Mouse (Mus musculus) CH12.LX (cell line): ENCODE measurements around the gene Ttc30a1. TPM values are rescaled to one million over a fixed set of nuclear protein-coding genes. Genes with fewer than 3 reads are reported as not detected.

ENCODE experiments used
- DNase-seq: peaks from one replicate; pipeline ENCODE4 v3.0.0-alpha.2; 2013; ENCODE audit errors: extremely low read depth
- H3K27ac ChIP-seq: 2 replicates; pipeline ENCODE4 v1.5.1; 2012; ENCODE audit warnings: low read depth, mild to moderate bottlenecking, control low read depth, moderate library complexity; ENCODE audit not compliant: insufficient read depth
- H3K27me3 ChIP-seq: replicated peaks from 2 replicates; pipeline ENCODE3; 2012; ENCODE audit warnings: inconsistent platforms
- H3K36me3 ChIP-seq, 2 experiments: replicated peaks in 1 of 2; 2 replicates each; pipeline versions ENCODE3 to v1.6.1; 2012; ENCODE audit warnings: inconsistent platforms in 1 of 2, low read length in 1 of 2, mild to moderate bottlenecking in 1 of 2, mixed read lengths in 1 of 2, moderate library complexity in 1 of 2; ENCODE audit not compliant: control insufficient read depth in 1 of 2, insufficient read depth in 1 of 2
- H3K4me1 ChIP-seq, 2 experiments: 2 replicates each; pipeline ENCODE4 v1.6.1; 2012; ENCODE audit warnings: inconsistent platforms in 1 of 2, moderate library complexity in 1 of 2; ENCODE audit not compliant: insufficient read depth in 2 of 2, control insufficient read depth in 1 of 2
- H3K4me2 ChIP-seq: 2 replicates; pipeline ENCODE4 v1.6.1; 2012; ENCODE audit warnings: low read depth, mild to moderate bottlenecking, control low read depth; ENCODE audit not compliant: poor library complexity, insufficient read depth, severe bottlenecking
- H3K4me3 ChIP-seq, 3 experiments: fragments of 150-350 bp in 1 of 3; sonication (generic) in 1 of 3; replicated peaks in 1 of 3; 2 replicates each; pipeline versions ENCODE3 to v1.5.1; 2011 to 2012; ENCODE audit warnings: low read depth in 2 of 3, low read length in 2 of 3, mild to moderate bottlenecking in 2 of 3, moderate library complexity in 2 of 3, control low read depth in 1 of 3, improper control_type of control experiment in 1 of 3, inconsistent platforms in 1 of 3, mixed read lengths in 1 of 3; ENCODE audit not compliant: poor library complexity in 1 of 3
- H3K79me2 ChIP-seq: replicated peaks from 2 replicates; pipeline ENCODE4 v1.6.1; 2012; ENCODE audit warnings: mild to moderate bottlenecking, moderate library complexity; ENCODE audit not compliant: control insufficient read depth, poor library complexity, insufficient read depth, severe bottlenecking; ENCODE audit errors: extremely low read depth
- H3K9ac ChIP-seq: 2 replicates; pipeline ENCODE4 v1.6.1; 2012; ENCODE audit warnings: low read depth, mild to moderate bottlenecking, control low read depth, moderate library complexity; ENCODE audit not compliant: insufficient read depth
- H3K9me3 ChIP-seq: replicated peaks from 2 replicates; pipeline ENCODE3; 2012; ENCODE audit warnings: low read length, inconsistent platforms, mixed read lengths
- CTCF ChIP-seq, 2 experiments: IDR thresholded peaks in 1 of 2; conservative IDR thresholded peaks in 1 of 2; 2 replicates each; pipeline ENCODE4 v1.5.1; 2011 to 2012; ENCODE audit warnings: low read depth in 2 of 2, low read length in 2 of 2, improper control_type of control experiment in 1 of 2, inconsistent platforms in 1 of 2, mild to moderate bottlenecking in 1 of 2, moderate library complexity in 1 of 2
- EP300 ChIP-seq: IDR thresholded peaks from 2 replicates; pipeline ENCODE4 v1.6.1; 2011; ENCODE audit warnings: low read length, improper control_type of control experiment
- GABPA ChIP-seq: IDR thresholded peaks from 2 replicates; pipeline ENCODE4 v1.6.1; 2012; ENCODE audit warnings: low read depth, low read length, improper control_type of control experiment, inconsistent platforms; ENCODE audit not compliant: insufficient replicate concordance
- HCFC1 ChIP-seq: IDR thresholded peaks from 2 replicates; pipeline ENCODE4 v1.6.1; 2012; ENCODE audit warnings: low read depth, mild to moderate bottlenecking, inconsistent platforms, low read length, improper control_type of control experiment
- IRF4 ChIP-seq: IDR thresholded peaks from 2 replicates; pipeline ENCODE4 v1.6.1; 2014; ENCODE audit warnings: low read depth, mild to moderate bottlenecking, inconsistent platforms, low read length, improper control_type of control experiment
- JUND ChIP-seq: conservative IDR thresholded peaks from 2 replicates; pipeline ENCODE4 v1.6.1; 2011; ENCODE audit warnings: low read depth, low read length, improper control_type of control experiment
- KAT2A ChIP-seq: IDR thresholded peaks from 2 replicates; pipeline ENCODE4 v1.6.1; 2012; ENCODE audit warnings: low read length, improper control_type of control experiment, inconsistent platforms; ENCODE audit not compliant: insufficient replicate concordance
- MAX ChIP-seq: IDR thresholded peaks from 2 replicates; pipeline ENCODE4 v1.6.1; 2011; ENCODE audit warnings: low read length, improper control_type of control experiment
- NELFE ChIP-seq: IDR thresholded peaks from 2 replicates; pipeline ENCODE4 v1.6.1; 2011; ENCODE audit warnings: low read depth, low read length, improper control_type of control experiment
- NRF1 ChIP-seq: IDR thresholded peaks from 2 replicates; pipeline ENCODE4 v1.6.1; 2014; ENCODE audit warnings: low read depth, mild to moderate bottlenecking, inconsistent platforms, low read length, improper control_type of control experiment, moderate library complexity
- RAD21 ChIP-seq: IDR thresholded peaks from 2 replicates; pipeline ENCODE4 v1.6.1; 2011; ENCODE audit warnings: low read depth, mild to moderate bottlenecking, low read length, improper control_type of control experiment, moderate library complexity
- SIN3A ChIP-seq: IDR thresholded peaks from 2 replicates; pipeline ENCODE4 v1.6.1; 2012; ENCODE audit warnings: low read length, improper control_type of control experiment, inconsistent platforms
- USF1 ChIP-seq: IDR thresholded peaks from 2 replicates; pipeline ENCODE4 v1.6.1; 2014; ENCODE audit warnings: low read depth, mild to moderate bottlenecking, inconsistent platforms, low read length, improper control_type of control experiment
- ZNF384 ChIP-seq: IDR thresholded peaks from 2 replicates; pipeline ENCODE4 v1.6.1; 2012; ENCODE audit warnings: low read depth, low read length, improper control_type of control experiment, inconsistent platforms
- dilution Hi-C: fragments of 300-500 bp; cut with MboI; formaldehyde crosslinking; loops from 2 replicates; pipeline ENCODE4 v1.14.3; 2020; ENCODE audit warnings: low sequenced_read_pairs; ENCODE audit not compliant: extremely low pct_unique_long_range_greater_than_20kb, extremely low pct_ligation_motif_present
- in situ Hi-C: fragments of 300-500 bp; cut with MboI; formaldehyde crosslinking; loops from 3 replicates; pipeline ENCODE4 v1.14.3; 2019; ENCODE audit warnings: low sequenced_read_pairs, low pct_ligation_motif_present, low pct_unique_long_range_greater_than_20kb, mixed read lengths
- polyA plus RNA-seq: library from polyadenylated mRNA; unstranded; fragments of >175 nt; gene quantifications from 2 replicates; pipeline ENCODE4 v1.2.1, GENCODE M21; 2012; ENCODE audit warnings: low read depth; ENCODE audit not compliant: insufficient read length
- total RNA-seq, 2 experiments: library from RNA; depleted of rRNA; stranded (reverse); fragments of 300-350 nt in 1 of 2; fragments of >200 nt in 1 of 2; gene quantifications; 2 replicates each; pipeline ENCODE4 v1.2.3; 2012 to 2014

Gene Ttc30a1
- total and polyA plus RNA-seq, 3 experiments: not detected

DNA sequence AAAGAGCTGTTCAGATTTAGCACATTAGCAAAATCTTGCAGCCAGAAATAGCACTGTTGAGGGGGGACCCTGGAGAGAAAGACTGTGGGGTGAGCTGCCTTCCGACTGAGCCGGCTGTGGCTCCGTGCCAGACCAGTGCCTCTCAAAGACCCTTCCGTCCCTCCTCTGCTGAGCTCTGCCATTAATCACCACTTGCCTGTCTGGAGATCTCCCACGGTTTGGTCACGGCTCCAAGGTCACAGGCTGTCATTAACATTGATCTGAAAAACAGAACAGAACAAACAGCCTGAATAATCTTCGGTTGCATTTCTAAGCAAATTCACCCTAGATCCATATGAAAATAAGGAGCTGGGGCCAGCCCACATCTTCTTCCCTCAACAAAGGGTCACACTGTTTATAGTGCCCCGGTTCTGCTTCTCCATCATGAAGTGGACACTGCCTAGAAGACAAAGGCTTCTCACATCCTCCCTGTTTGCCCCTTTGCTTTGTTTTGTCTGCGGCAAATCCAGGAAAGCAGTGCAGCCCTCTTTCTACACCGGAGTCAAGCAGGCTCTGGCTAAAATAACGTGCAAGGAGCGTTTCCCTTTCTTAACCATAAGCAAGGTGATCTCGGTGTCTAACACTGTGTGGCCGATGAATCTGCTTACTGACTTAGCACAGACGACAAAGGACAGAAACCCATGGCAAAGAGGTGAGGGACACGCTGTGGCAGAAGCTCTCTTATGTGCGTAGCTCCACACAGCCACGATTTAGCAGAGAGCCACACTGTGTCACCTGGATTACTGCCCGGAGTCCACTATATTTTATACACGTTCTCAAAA is 47.5 kb upstream of the Ttc30a1 start:
- no peak for DNase-seq
- dilution Hi-C loops: no loop called here
- no peak overlapping the region for H3K4me2 ChIP-seq
- no peak overlapping the region for H3K4me3 ChIP-seq
- H3K9ac ChIP-seq: no peak overlapping the region
- H3K27ac ChIP-seq: no peak overlapping the region
- peaks cover 0 to 2% of the 10 kb centered on the region in 2 experiments; a peak in 1 of 4 replicates for H3K4me1 ChIP-seq
- H3K79me2 ChIP-seq: no peaks in the 10 kb centered on the region
- no peaks in the 10 kb centered on the region for H3K27me3 ChIP-seq
- H3K36me3 ChIP-seq: no peaks in the 10 kb centered on the region
- in situ Hi-C loops: no loop called here
- TF ChIP-seq KAT2A: no peak
- no peak for TF ChIP-seq CTCF (conservative IDR thresholded peaks at IDR 0.05 in 1 of 2, IDR thresholded peaks at IDR 0.05 in 1 of 2; ENCODE audit: low read depth in 2 of 2, low read length in 2 of 2)
- no peak for TF ChIP-seq JUND
- no peaks in the 10 kb centered on the region for H3K9me3 ChIP-seq

DNA sequence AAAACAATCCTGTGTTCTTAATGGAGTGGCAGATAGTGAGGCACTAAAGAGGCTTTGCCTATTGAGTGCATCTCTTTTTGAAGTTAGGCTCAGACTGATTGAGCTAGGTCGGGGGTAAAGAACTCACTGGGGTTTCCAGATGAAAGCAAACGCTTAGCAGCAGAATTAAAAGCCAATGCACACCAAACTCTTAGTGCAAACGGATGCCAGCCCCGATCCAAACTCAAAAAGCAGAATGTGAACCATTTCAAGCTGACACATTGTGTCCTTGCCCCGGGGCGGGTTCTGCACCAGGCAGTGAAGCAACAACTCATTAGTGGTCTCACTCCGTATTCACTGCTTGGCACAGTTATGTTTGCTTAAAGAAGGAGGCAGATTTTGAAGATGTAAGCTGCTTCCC is 35.1 kb upstream of the Ttc30a1 start:
- dilution Hi-C loops (no loop called here), in situ Hi-C loops (no loop called here)
- no peak overlapping the region for H3K4me2 ChIP-seq
- H3K36me3 ChIP-seq: no peaks in the 10 kb centered on the region
- TF ChIP-seq RAD21 (no peak), IRF4 (no peak), SIN3A (no peak), NRF1 (no peak), NELFE (no peak), MAX (no peak), CTCF (conservative IDR thresholded peaks at IDR 0.05 in 1 of 2, IDR thresholded peaks at IDR 0.05 in 1 of 2; ENCODE audit: low read depth in 2 of 2, low read length in 2 of 2) (no peak), GABPA (no peak), HCFC1 (no peak), ZNF384 (no peak), USF1 (no peak)
- H3K4me3 ChIP-seq: no peak overlapping the region
- no peaks in the 10 kb centered on the region for H3K4me1 ChIP-seq
- no peaks in the 10 kb centered on the region for H3K27me3 ChIP-seq
- no peak overlapping the region for H3K9ac ChIP-seq
- no peak overlapping the region for H3K27ac ChIP-seq
- H3K9me3 ChIP-seq: no peaks in the 10 kb centered on the region
- no peaks in the 10 kb centered on the region for H3K79me2 ChIP-seq
- no peak for DNase-seq

DNA sequence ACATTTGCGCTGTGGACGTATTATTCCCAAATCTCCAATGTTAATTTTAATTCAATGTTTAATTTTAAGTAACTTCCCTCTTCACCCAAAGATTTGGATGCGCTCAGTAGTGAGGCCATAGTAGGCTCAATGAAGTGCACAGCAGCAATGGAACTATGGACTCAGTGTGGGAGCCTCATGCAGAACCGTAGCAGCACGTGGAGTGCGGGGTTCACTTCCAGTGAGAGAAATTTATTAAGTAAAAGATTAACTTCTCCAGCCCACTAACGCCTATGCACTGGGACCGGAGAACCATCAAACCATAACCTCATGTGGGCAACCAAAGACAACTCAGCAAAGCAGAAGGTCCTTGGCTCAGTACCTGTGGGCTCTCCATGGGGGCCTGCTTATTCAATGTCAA is 34.4 kb upstream of the Ttc30a1 start:
- no peak overlapping the region for H3K4me3 ChIP-seq
- no peaks in the 10 kb centered on the region for H3K36me3 ChIP-seq
- H3K4me1 ChIP-seq: no peaks in the 10 kb centered on the region
- TF ChIP-seq NRF1 (no peak), EP300 (no peak)
- no peaks in the 10 kb centered on the region for H3K79me2 ChIP-seq
- no peaks in the 10 kb centered on the region for H3K9me3 ChIP-seq
- H3K9ac ChIP-seq: no peak overlapping the region
- no peak for DNase-seq
- H3K4me2 ChIP-seq: no peak overlapping the region
- in situ Hi-C loops: no loop called here
- no peak overlapping the region for H3K27ac ChIP-seq
- no peaks in the 10 kb centered on the region for H3K27me3 ChIP-seq
- dilution Hi-C loops: no loop called here
